Mouse (Mus musculus): Measurements from ENCODE around the gene Tax1bp3. TPM values are rescaled to one million over a fixed set of nuclear protein-coding genes. Genes with fewer than 3 reads are reported as not detected.

The Tax1bp3 gene
- total RNA-seq (2023): 5.1 to 7.1 TPM (median 5.8 TPM) in 4 replicates

GRCm38 (mm10) chr11:73176608-73177508, at the start of gene Tax1bp3, which contains the start of gene Emc6:
TSS of gene Tax1bp3 (plus strand) at chr11:73177083.
TSS of gene Emc6 (minus strand) at chr11:73177037.

GRCm38 (mm10) chr11:73137591-73138501, 39.0 kb upstream of the Tax1bp3 start, which contains the start of gene Haspin:
TSS of gene Haspin (minus strand) at chr11:73138294.

GRCm38 (mm10) chr11:73159957-73160810, 16.7 kb upstream of the Tax1bp3 start, which contains the start of gene P2rx5:
TSS of gene P2rx5 (plus strand) at chr11:73160421.

GRCm38 (mm10) chr11:73198603-73199229, 21.8 kb downstream of the Tax1bp3 start, which contains the start of gene Ctns:
TSS of gene Ctns (minus strand) at chr11:73199042.

GRCm38 (mm10) chr11:73199230-73199712, 22.4 kb downstream of the Tax1bp3 start, which contains the start of gene Shpk:
TSS of gene Shpk (plus strand) at chr11:73199460.

Other genes with a start within 250 kb of the Tax1bp3 start
- 512 to 528 TPM (median 517 TPM) in 4 replicates for gene Atp2a3, start 215.9 kb upstream of the Tax1bp3 start, total RNA-seq (2023)
- 2.2 to 4.8 TPM (median 3.6 TPM) in 4 replicates for gene P2rx1, start 178.0 kb upstream of the Tax1bp3 start, total RNA-seq (2023)
- 3.4 to 4.2 TPM (median 3.6 TPM) in 4 replicates for gene Camkk1, start 158.1 kb upstream of the Tax1bp3 start, total RNA-seq (2023)
- 16.0 to 19.1 TPM (median 17.8 TPM) in 4 replicates for gene Ncbp3, start 129.3 kb upstream of the Tax1bp3 start, total RNA-seq (2023)
- gene Itgae, start 86.5 kb upstream of the Tax1bp3 start, total RNA-seq (2023): 0.18 to 0.22 TPM in 2 of 4 replicates, not detected in the others
- gene Haspin, start 38.8 kb upstream of the Tax1bp3 start, total RNA-seq (2023): 2.9 to 3.3 TPM (median 3.0 TPM) in 4 replicates
- not detected in 4 replicates for gene P2rx5, start 16.7 kb upstream of the Tax1bp3 start, total RNA-seq (2023)
- 42.2 to 60.2 TPM (median 52.3 TPM) in 4 replicates for gene Emc6, start within 50 bp of the Tax1bp3 start, total RNA-seq (2023)
- gene Ctns, start 22.0 kb downstream of the Tax1bp3 start, total RNA-seq (2023): 24.3 to 32.7 TPM (median 26.7 TPM) in 4 replicates
- 2.0 to 3.2 TPM (median 2.9 TPM) in 4 replicates for gene Shpk, start 22.4 kb downstream of the Tax1bp3 start, total RNA-seq (2023)
- gene Trpv1, start 57.2 kb downstream of the Tax1bp3 start, total RNA-seq (2023): not detected in 4 replicates
- gene Trpv3, start 90.3 kb downstream of the Tax1bp3 start, total RNA-seq (2023): not detected in 4 replicates
- 0.81 TPM in 1 of 4 replicates, not detected in the others for gene Aspa, start 152.5 kb downstream of the Tax1bp3 start, total RNA-seq (2023)
- gene Gm49340, start 152.7 kb downstream of the Tax1bp3 start, total RNA-seq (2023): not detected in 4 replicates
- not detected in 4 replicates for gene Spata22, start 152.7 kb downstream of the Tax1bp3 start, total RNA-seq (2023)
- gene Olfr20, start 173.7 kb downstream of the Tax1bp3 start, total RNA-seq (2023): not detected in 4 replicates
- not detected in 4 replicates for gene Olfr376, start 194.2 kb downstream of the Tax1bp3 start, total RNA-seq (2023)
- not detected in 4 replicates for gene Olfr1, start 222.5 kb downstream of the Tax1bp3 start, total RNA-seq (2023)